Mouse (Mus musculus) liver, postnatal 0 days (tissue): ENCODE measurements around the gene Gm13283.
"Not testable (repeated sequence)": the region's sequence is repeated elsewhere in the genome, so short reads cannot be mapped to it uniquely, and the experiment has no call there.

Experiments used
- CTCF ChIP-seq: sonication (generic); IDR thresholded peaks from 2 replicates; pipeline ENCODE4 v1.5.1; 2016; ENCODE audit warnings: antibody characterized with exemption, low read depth
- EP300 ChIP-seq: IDR thresholded peaks from 2 replicates; pipeline ENCODE4 v1.6.1; 2016; ENCODE audit warnings: antibody characterized with exemption, low read depth, mild to moderate bottlenecking

- TF ChIP-seq CTCF, EP300: not testable (repeated sequence)
These were observed 37.2 kb downstream of the Gm13283 start, which contains the start of gene Gm13279 for GRCm38 (mm10) chr4:88797097-88797496.
